Mouse (Mus musculus): ENCODE measurements around the gene Trappc1.

GRCm38 (mm10) chr11:69366157-69366854 is 42.5 kb downstream of the Trappc1 start:
- TF ChIP-seq CTCF (IDR thresholded peaks at IDR 0.05; ENCODE audit: low read depth) (no peak), EP300 (IDR thresholded peaks at IDR 0.05; ENCODE audit: low read depth) (no peak)
